Mouse (Mus musculus): ENCODE results near the gene Tbc1d2b.

The Tbc1d2b gene

DNA sequence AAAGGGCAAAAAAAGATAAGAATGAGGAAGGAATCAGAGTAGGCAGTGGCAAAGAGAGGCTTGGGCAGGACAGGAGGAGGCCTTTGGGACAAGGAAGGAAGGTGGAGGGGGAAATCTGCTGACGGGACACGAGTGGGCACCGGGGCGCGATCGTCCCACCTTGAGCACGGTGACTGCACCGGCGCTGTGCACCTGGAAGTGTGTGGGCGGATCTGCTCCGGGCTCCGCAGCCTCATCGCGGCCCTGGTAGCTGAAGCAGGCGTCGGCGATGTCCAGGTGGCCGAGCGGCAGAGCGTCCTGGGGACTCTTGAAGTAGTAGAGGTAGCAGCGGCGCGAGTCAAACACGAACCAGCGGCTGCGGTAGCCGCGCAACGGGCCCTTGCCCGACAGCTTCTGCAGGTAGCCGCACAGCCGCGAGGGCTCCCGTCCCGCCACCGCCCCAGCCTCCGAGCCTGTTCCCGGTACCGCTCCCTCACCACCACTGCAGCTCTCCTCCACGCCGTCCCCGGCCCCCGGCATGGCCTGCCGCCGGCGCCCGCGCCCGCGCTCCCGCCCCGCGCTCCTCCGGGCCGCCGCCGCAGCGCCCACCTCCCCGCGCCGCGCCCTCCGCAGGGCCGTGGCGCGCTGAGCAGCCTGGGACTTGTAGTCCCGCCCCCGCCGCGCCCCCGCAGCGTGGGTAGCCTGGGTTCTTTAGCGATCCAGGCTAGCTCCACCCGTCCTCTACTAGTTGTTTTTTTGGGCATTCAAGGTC is at the start of gene Tbc1d2b:
TSS of gene Tbc1d2b (minus strand) at position 612 of the 751 bp plus-strand sequence.
- peak; percentile 33 for DNase-seq (ENCODE audit: low read depth, low spot score)

DNA sequence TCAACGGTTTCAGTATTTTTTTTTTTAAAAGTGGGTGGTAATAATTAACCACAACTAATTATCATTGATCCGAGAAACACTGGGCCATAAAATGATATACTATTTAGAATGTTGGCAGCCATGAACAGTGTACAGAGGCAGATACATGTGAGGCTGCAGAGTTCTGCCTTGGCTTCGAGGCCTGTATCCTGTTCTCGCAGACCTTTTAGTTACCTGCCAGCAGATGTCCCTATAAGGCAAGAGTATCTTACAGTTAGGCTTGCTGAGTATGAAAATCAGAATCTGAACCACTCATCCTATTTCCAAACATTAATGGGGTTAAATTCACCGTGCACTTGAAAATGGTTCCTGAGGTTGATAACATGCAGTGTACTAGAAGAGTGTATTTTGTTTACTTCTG is 45.7 kb upstream of the Tbc1d2b start:
- no peak for DNase-seq (ENCODE audit: low read depth, low spot score)

GRCm38 (mm10) chr9:90315662-90316061 is 45.1 kb upstream of the Tbc1d2b start:
- DNase-seq (ENCODE audit: low read depth, low spot score) = no peak

DNA sequence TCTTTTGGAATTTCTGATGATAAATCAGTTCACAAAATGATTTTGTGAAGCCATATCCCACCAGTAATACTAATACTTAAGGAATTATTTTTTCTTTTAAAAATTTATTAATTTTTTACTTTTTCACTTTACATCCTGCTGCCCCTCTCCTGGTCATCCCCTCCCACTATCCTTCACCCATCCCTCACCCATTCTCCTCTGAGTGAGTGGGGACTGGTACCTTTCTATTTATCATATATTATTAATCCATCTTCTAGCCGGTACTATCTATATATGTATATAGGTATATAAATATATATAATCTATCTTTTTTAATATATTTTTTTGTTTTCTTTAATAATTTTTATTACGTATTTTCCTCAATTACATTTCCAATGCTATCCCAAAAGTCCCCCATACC is 33.6 kb upstream of the Tbc1d2b start:
- DNase-seq (ENCODE audit: low read depth, low spot score) = no peak

GRCm38 (mm10) chr9:90303101-90303835 is 32.7 kb upstream of the Tbc1d2b start:
- no peak for DNase-seq (ENCODE audit: low read depth, low spot score)

- no peak for DNase-seq (ENCODE audit: low read depth, low spot score)
Observed at GRCm38 (mm10) chr9:90302670-90303069, 32.1 kb upstream of the Tbc1d2b start.

DNA sequence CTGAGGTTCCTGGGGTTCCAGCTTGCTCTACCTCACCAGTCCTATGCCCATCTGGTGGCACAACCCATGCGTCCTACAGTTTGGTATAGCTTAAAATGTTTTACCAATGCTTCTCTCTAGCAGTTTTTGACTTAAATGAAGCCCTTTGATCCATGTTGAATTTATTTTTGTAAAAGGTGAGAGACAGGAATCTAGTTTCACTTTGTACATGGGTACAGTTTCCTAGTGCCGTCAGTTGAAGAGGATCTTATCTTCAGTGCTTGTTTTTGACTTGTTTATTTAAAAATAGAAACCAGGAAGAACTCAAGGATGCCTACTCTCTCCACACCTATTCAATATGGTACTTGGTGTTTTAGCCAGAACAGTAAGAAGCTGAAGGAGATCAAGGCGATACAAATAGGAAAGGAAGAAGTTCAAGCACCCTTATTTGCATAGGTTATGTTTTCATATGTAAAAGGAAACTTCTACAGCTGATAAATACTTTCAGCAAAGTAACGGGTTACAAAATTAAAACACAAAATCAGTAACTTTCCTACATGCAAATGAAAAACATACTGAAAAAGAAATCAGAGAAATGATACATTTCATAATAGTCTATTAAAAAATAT is 30.6 kb upstream of the Tbc1d2b start:
- no peak for DNase-seq (ENCODE audit: low read depth, low spot score)

DNA sequence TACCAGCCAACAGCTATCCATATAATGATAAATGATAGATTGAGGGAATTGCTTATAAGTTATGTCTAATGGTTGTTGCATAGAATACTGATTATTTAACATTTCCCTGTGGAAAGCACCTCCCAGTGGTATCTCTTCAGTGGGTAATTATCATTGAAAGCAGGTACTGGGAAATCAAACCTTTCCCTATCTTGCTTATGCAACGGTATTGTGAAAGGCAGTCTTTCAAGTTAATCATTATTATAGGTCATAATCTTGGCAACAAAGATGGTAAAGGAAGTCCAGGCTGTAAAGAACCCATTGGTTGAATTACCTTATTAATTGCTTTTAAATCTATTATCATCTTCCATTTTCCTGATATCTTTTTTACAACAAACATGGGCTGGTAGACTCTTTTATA is 27.0 kb upstream of the Tbc1d2b start:
- DNase-seq (ENCODE audit: low read depth, low spot score) = no peak

DNA sequence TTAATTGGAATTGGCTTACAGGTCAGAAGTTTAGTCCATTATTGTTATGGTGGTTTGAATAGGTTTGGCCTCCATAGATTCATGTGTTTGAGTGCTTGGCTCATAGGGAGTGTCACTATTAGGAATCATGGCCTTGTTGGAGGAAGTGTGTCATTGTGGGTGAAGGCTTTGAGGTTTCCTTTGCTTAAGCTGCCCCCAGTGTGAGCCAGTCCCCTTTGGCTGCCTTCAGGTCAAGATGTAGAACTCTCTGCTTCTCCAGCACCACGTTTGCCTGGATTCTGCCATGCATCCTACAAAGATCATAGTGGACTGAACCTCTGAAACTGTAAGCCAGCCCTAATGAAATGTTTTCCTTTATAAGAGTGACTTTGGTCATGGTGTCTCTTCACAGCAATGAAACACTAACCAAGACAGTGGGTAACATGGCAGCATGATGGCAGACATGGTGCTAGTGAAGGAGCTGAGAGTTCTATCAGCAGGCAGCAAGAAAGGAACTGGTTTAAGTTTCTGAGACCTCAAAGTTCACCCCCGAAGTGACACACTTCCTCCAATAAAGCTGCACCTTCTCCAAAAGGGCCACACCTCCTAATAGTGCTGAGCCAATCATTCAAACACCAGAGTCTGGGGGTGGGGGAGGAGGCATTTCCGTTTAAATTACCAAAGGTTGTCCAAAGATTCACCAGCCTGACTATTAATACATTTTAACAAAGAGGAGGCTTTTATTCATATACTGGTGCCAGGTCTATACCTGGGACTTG is 23.2 kb upstream of the Tbc1d2b start:
- no peak for DNase-seq (ENCODE audit: low read depth, low spot score)

- no peak for DNase-seq (ENCODE audit: low read depth, low spot score)
Observed at GRCm38 (mm10) chr9:90278397-90278796, 7.8 kb upstream of the Tbc1d2b start.

DNA sequence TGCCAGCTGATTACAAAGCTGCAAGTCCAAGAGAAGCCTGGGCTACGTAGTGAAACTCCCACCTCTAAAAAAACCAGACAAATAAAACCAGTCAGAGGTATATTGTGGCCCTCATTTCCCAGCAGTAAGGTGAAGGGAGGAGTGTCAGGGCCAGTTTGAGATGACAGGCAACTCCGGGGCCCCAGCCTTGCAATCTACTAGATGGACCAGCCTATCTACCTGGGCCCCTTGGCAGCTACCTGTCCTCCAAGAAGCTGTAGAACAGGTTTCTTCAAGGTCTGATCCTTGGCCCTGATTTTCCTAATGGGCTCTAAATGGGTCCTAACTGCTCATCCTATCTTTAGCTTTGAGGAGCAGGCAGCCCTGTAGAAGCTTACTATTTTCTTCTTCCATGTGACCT is 7.3 kb upstream of the Tbc1d2b start:
- DNase-seq (ENCODE audit: low read depth, low spot score) = no peak

- no peak for DNase-seq (ENCODE audit: low read depth, low spot score)
Observed at GRCm38 (mm10) chr9:90276779-90277178, 6.2 kb upstream of the Tbc1d2b start.

- DNase-seq (ENCODE audit: low read depth, low spot score) = no peak
Observed at GRCm38 (mm10) chr9:90275906-90276305, 5.3 kb upstream of the Tbc1d2b start.

DNA sequence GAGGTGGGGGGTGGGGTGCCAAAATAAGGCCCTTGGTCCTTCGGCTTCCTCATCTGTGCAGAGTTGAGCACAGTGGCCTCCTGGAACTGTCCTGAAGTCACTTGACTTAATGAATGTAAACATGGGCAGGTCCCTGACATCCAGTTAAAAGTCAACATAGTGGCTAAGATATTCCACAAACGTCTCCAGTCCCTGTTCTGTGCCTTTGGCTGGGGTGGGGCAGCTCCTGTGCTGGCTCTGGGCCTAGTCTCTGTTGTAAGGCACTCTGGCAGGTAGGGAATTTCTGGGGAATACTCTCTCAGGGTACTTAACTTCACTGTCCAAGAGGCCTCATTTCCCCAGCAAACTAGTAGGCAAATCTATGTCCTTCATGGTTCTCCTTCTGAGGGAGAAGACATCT is 4.9 kb upstream of the Tbc1d2b start:
- DNase-seq (ENCODE audit: low read depth, low spot score) = no peak

DNA sequence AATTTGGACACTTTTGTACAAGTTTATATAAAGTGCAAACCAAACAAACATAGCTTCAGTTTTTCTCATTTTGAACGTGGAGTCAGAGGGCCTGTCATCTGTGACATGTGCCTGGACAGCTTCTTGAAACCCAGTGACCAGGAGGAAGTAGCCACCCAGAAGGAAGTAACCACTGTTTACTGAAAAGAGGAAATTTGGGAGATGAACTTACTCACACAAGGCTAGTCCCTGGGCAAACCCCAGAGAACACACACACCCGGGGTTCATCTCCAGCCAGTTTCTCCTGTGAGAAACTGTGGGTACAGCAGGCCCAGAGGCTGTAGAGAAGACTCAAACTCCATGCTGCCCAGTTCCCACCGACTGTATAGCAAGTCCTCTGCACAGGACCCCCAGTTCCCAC is 3.9 kb upstream of the Tbc1d2b start:
- no peak for DNase-seq (ENCODE audit: low read depth, low spot score)

DNA sequence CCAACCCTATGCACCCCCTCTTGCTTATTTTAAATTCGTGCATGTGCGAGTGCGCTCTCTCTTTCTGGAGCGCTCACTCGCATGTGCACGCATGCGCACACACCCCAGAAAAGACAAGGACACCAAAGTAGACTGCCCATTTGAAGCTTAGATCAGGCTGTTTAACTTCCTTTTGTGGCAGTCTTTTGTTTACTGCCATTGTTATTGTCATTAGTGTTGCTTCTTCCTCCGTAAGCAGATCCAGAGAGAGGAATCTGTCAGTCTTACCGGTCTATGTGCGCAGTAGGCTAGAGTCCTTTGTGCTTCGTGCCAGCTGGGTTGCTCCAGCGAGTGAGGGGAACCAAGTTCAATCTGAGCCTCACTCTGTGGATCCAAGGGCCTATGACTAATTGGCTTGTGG is 1.7 kb upstream of the Tbc1d2b start:
- no peak for DNase-seq (ENCODE audit: low read depth, low spot score)

- DNase-seq (ENCODE audit: low read depth, low spot score) = no peak
Observed at GRCm38 (mm10) chr9:90271541-90272090, 1.0 kb upstream of the Tbc1d2b start.

- DNase-seq (ENCODE audit: low read depth, low spot score) = no peak
Observed at GRCm38 (mm10) chr9:90270944-90271295, 316 bp upstream of the Tbc1d2b start.

GRCm38 (mm10) chr9:90269011-90269681 is 1.5 kb downstream of the Tbc1d2b start:
- DNase-seq (ENCODE audit: low read depth, low spot score) = no peak

- DNase-seq (ENCODE audit: low read depth, low spot score) = no peak
Observed at GRCm38 (mm10) chr9:90266926-90267325, 3.7 kb downstream of the Tbc1d2b start.

DNA sequence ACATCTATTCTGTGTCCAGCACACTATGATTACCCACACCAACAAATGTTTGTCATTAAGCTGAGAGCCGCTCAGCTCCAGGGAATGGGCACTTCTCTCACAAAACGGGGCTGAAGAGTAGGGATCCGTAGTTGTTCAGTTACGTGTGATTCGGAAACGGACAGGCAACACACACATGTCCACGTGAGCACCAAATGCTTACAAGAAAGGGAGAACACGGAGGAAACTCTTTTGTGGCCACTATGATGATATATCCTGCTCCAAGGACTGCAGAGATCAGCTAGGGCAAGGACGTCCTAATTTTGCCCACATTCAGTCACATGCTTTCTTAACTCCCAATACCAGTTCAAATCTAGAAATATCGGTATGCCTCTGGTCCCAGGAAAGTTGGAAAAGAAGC is 4.5 kb downstream of the Tbc1d2b start:
- DNase-seq (ENCODE audit: low read depth, low spot score) = no peak

All from retina, adult 2 months (tissue).